Mouse (Mus musculus) adrenal gland, adult 10 weeks (tissue): ENCODE results near the gene Serac1. TPM values are rescaled to one million over a fixed set of nuclear protein-coding genes. Genes with fewer than 3 reads are reported as not detected.

Source experiments
- polyA plus RNA-seq: library from polyadenylated mRNA; stranded (reverse); fragments of 350-450 nt; fragmentation: Illumina TruSeq; extraction: RNeasy Lipid Tissue Mini Kit (QIAGEN cat#74804); gene quantifications from one replicate; pipeline ENCODE4 v1.2.3, GENCODE M21; 2014; ENCODE audit warnings: low read depth, low replicate concordance

The Serac1 gene
- 4.7 TPM for polyA plus RNA-seq

DNA sequence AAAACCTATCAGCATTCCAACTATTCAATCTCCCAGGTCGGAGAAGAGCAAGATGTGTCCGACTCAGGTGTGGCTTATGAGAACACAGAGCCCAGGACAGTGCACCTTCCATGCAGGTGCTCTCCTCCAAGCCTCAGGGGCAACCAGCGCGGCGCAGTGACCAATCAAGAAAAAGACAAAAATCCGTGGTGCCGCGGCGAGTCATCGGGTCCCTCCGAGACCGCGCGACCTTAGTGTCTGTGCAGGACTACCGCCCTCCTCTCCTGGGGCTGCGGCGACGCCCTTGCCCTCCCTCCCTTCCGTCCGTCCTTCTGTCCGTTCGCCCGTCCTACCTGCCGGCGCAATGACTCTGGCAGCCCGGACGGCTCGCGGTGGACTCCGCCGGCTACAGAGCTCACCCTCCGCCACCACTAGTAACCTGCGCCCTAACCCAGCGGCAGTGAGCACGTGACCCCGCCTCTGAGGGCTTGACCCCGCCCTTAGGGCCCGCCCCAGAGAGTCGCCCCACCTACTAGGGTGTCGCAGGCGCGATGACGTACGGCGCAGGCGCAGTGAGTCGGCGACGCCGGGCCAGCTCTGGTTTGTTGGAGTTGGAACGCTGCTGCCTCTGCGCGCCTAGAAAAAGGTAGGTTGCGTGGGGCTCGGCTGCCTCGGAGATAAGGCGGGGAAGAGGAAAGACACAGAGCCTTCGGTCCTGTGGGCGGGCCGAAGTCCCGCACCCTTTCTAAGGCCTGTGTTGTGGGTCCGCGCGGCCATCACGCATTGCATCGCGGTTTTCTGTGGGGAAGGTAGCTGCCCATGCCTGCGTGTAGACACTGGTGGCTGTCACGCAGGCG lies at the start of gene Serac1, which contains the start of gene Gtf2h5:
Gene Serac1, minus strand, starts transcription at position 455 of the 836 bp plus-strand sequence.
Gene Gtf2h5, plus strand, starts transcription at position 500 of the 836 bp plus-strand sequence.

GRCm38 (mm10) chr17:6106361-6107014 lies 26.9 kb upstream of the Serac1 start, which contains the start of gene Tulp4:
Gene Tulp4, plus strand, starts transcription at chr17:6106437.

Other genes starting within 250 kb of the Serac1 start
- gene Snx9, start 238.4 kb downstream of the Serac1 start, polyA plus RNA-seq = 43.7 TPM
- 3.4 TPM for gene Synj2, start 138.5 kb downstream of the Serac1 start, polyA plus RNA-seq
- 49.9 TPM for gene Gtf2h5, start within 50 bp of the Serac1 start, polyA plus RNA-seq
- gene Tulp4, start 26.7 kb upstream of the Serac1 start, polyA plus RNA-seq = 69.2 TPM
- 18.4 TPM for gene Tmem181a, start 177.1 kb upstream of the Serac1 start, polyA plus RNA-seq
- gene Dynlt1a, start 237.8 kb upstream of the Serac1 start, polyA plus RNA-seq = 1.5 TPM